Mouse (Mus musculus) hindbrain, embryonic 16.5 days (tissue): Measurements from ENCODE around the gene Ift20. TPM values are rescaled to one million over a fixed set of nuclear protein-coding genes. Genes with fewer than 3 reads are reported as not detected.

Experiments
- ATAC-seq: fragments of 200-750 bp; cut with Nextera tagmentation; 2 replicates; pipeline ENCODE4 v1.8.0; 2017; ENCODE audit warnings: moderate TSS enrichment, moderate library complexity
- H3K27ac ChIP-seq: fragments of 300-500 bp; sonication (generic); 2 replicates; pipeline ENCODE4 v1.5.1; 2014; ENCODE audit warnings: low read depth, mild to moderate bottlenecking, control low read depth, low read length, moderate library complexity
- H3K27me3 ChIP-seq: fragments of 300-500 bp; sonication (generic); replicated peaks from 2 replicates; pipeline ENCODE4 v1.6.1; 2014; ENCODE audit warnings: low read length; ENCODE audit not compliant: control insufficient read depth, insufficient read depth
- H3K36me3 ChIP-seq: fragments of 300-500 bp; sonication (generic); 2 replicates; pipeline ENCODE4 v1.6.1; 2014; ENCODE audit warnings: mild to moderate bottlenecking, low read length, moderate library complexity, mixed read lengths; ENCODE audit not compliant: control insufficient read depth, insufficient read depth
- H3K4me1 ChIP-seq: fragments of 300-500 bp; sonication (generic); 2 replicates; pipeline ENCODE4 v1.6.1; 2014; ENCODE audit warnings: low read depth, low read length; ENCODE audit not compliant: control insufficient read depth, insufficient read depth
- H3K4me2 ChIP-seq: fragments of 300-500 bp; sonication (generic); 2 replicates; pipeline ENCODE4 v1.6.1; 2014; ENCODE audit warnings: mild to moderate bottlenecking, low read length, control low read depth, moderate library complexity
- H3K4me3 ChIP-seq: fragments of 300-500 bp; sonication (generic); 2 replicates; pipeline ENCODE4 v1.5.1; 2014; ENCODE audit warnings: mild to moderate bottlenecking, low read length, control low read depth, moderate library complexity
- H3K9ac ChIP-seq: fragments of 300-500 bp; sonication (generic); 2 replicates; pipeline ENCODE4 v1.6.1; 2014; ENCODE audit warnings: low read depth, mild to moderate bottlenecking, control low read depth, low read length, moderate library complexity
- H3K9me3 ChIP-seq: fragments of 300-500 bp; sonication (generic); 2 replicates; pipeline ENCODE4 v1.6.1; 2014; ENCODE audit warnings: mild to moderate bottlenecking, low read length, moderate library complexity; ENCODE audit not compliant: control insufficient read depth
- WGBS: fragments of 180-500 bp; shearing (Covaris S2); extraction: QIAGEN DNeasy Blood & Tissue Kit; methylation state at CpG from one replicate; pipeline ENCODE4 v1.1.7; 2014; 5-methylcytosine and 5-hydroxymethylcytosine counted together
- polyA plus RNA-seq: library from polyadenylated mRNA; unstranded; fragments of >200 nt; fragmentation: Nextera tagmentation; extraction: Ambion mirVana; gene quantifications from 2 replicates; pipeline ENCODE4 v1.2.1, GENCODE M21; 2015

Gene Ift20
- polyA plus RNA-seq, 1 experiment from 2014 or later = 124 TPM

- Histone ChIP-seq H3K9ac (no peak overlapping the region), H3K4me2 (peak overlapping the region; percentile 67), H3K27ac (no peak overlapping the region), H3K27me3 (no peaks in the 10 kb centered on the region), H3K36me3 (peaks cover 8% of the 10 kb centered on the region; the same call in 1 of the 2 replicates), H3K9me3 (no peaks in the 10 kb centered on the region), H3K4me1 (peaks cover 26% of the 10 kb centered on the region), H3K4me3 (no peak overlapping the region)
- no peak for ATAC-seq
- WGBS = 90% methylated on average over 4 of the region's 4 CpGs
Observed at GRCm38 (mm10) chr11:78534516-78534915, 1.6 kb upstream of the Ift20 start.

- ATAC-seq = 0 out of 2 replicates have a peak, but pooled peaks have one; percentile 1
- WGBS = under 1% methylated on average over 23 of the region's 23 CpGs
- H3K4me2 ChIP-seq = peak overlapping the region; percentile 67
Observed at GRCm38 (mm10) chr11:78535376-78536079, 633 bp upstream of the Ift20 start.

GRCm38 (mm10) chr11:78536690-78537084, 526 bp downstream of the Ift20 start:
- ATAC-seq = no peak
- Histone ChIP-seq H3K9me3 (no peaks in the 10 kb centered on the region), H3K4me3 (peak overlapping the region; percentile 59), H3K9ac (peak overlapping the region; percentile 73), H3K27ac (peak overlapping the region; percentile 75), H3K4me1 (peaks cover 26% of the 10 kb centered on the region), H3K36me3 (peaks cover 10% of the 10 kb centered on the region), H3K4me2 (peak overlapping the region; percentile 86), H3K27me3 (no peaks in the 10 kb centered on the region)
- 2% methylated on average over 14 of the region's 14 CpGs for WGBS

More at GRCm38 (mm10) chr11:78535376-78536079, 633 bp upstream of the Ift20 start:
- H3K27me3 ChIP-seq = no peaks in the 10 kb centered on the region
- H3K27ac ChIP-seq = peak overlapping the region; percentile 89
- H3K9me3 ChIP-seq = no peaks in the 10 kb centered on the region
- H3K9ac ChIP-seq = peak overlapping the region; percentile 81
- peaks cover 26% of the 10 kb centered on the region for H3K4me1 ChIP-seq
- peak overlapping the region; percentile 59 for H3K4me3 ChIP-seq
- peaks cover 3% of the 10 kb centered on the region for H3K36me3 ChIP-seq

- 92% methylated on average over 3 of the region's 3 CpGs for WGBS
- no peak overlapping the region for H3K4me2 ChIP-seq
- no peaks in the 10 kb centered on the region for H3K27me3 ChIP-seq
- no peak overlapping the region for H3K9ac ChIP-seq
- H3K27ac ChIP-seq = no peak overlapping the region
- no peaks in the 10 kb centered on the region for H3K9me3 ChIP-seq
- no peak for ATAC-seq
- H3K4me3 ChIP-seq = no peak overlapping the region
- peaks cover 11% of the 10 kb centered on the region for H3K4me1 ChIP-seq
- H3K36me3 ChIP-seq = peaks cover 17% of the 10 kb centered on the region
Observed at GRCm38 (mm10) chr11:78540358-78540757, 4.2 kb downstream of the Ift20 start.

- Histone ChIP-seq H3K27me3 (no peaks in the 10 kb centered on the region), H3K4me3 (no peak overlapping the region), H3K36me3 (peaks cover 17% of the 10 kb centered on the region), H3K4me1 (peaks cover 9% of the 10 kb centered on the region), H3K4me2 (no peak overlapping the region), H3K27ac (no peak overlapping the region), H3K9ac (no peak overlapping the region), H3K9me3 (no peaks in the 10 kb centered on the region)
- WGBS = 96% methylated on average over 7 of the region's 7 CpGs
- ATAC-seq = no peak
Observed at GRCm38 (mm10) chr11:78544449-78545111, 8.4 kb downstream of the Ift20 start.

GRCm38 (mm10) chr11:78545181-78545580, 9.0 kb downstream of the Ift20 start:
- Histone ChIP-seq H3K9ac (no peak overlapping the region), H3K36me3 (peaks cover 17% of the 10 kb centered on the region), H3K4me2 (no peak overlapping the region), H3K27ac (no peak overlapping the region), H3K27me3 (no peaks in the 10 kb centered on the region), H3K4me1 (peaks cover 11% of the 10 kb centered on the region), H3K4me3 (no peak overlapping the region), H3K9me3 (no peaks in the 10 kb centered on the region)
- no peak for ATAC-seq
- 80% methylated on average over 8 of the region's 8 CpGs for WGBS

- H3K27ac ChIP-seq = no peak overlapping the region
- H3K4me3 ChIP-seq = no peak overlapping the region
- H3K9me3 ChIP-seq = no peaks in the 10 kb centered on the region
- 96% methylated on average over 2 of the region's 2 CpGs for WGBS
- H3K9ac ChIP-seq = no peak overlapping the region
- no peak for ATAC-seq
- peaks cover 5% of the 10 kb centered on the region for H3K36me3 ChIP-seq
- H3K27me3 ChIP-seq = no peaks in the 10 kb centered on the region
- H3K4me2 ChIP-seq = no peak overlapping the region
- peaks cover 13% of the 10 kb centered on the region for H3K4me1 ChIP-seq
Observed at GRCm38 (mm10) chr11:78547718-78548460, 11.7 kb downstream of the Ift20 start.

- Histone ChIP-seq H3K36me3 (no peaks in the 10 kb centered on the region), H3K9ac (peak overlapping the region; percentile 70; the same call in 1 of the 2 replicates), H3K4me1 (peaks cover 13% of the 10 kb centered on the region), H3K27me3 (no peaks in the 10 kb centered on the region), H3K9me3 (no peaks in the 10 kb centered on the region), H3K4me3 (peak overlapping the region; percentile 69), H3K4me2 (peak overlapping the region; percentile 76), H3K27ac (no peak overlapping the region)
- 17% methylated on average over 5 of the region's 5 CpGs for WGBS
- no peak for ATAC-seq
Observed at GRCm38 (mm10) chr11:78549491-78549987, 13.4 kb downstream of the Ift20 start.
